Mouse (Mus musculus) erythroblast, embryonic 14.5 days (primary cell): ENCODE measurements around the gene Fubp1.

ENCODE experiments used
- GATA1 ChIP-seq: IDR thresholded peaks from 2 replicates; pipeline ENCODE4 v1.6.1; 2012; ENCODE audit warnings: low read length, inconsistent platforms, mixed read lengths
- TAL1 ChIP-seq: IDR thresholded peaks from 3 replicates; pipeline ENCODE4 v1.6.1; 2012; ENCODE audit warnings: low read length, inconsistent platforms, mixed read lengths

DNA sequence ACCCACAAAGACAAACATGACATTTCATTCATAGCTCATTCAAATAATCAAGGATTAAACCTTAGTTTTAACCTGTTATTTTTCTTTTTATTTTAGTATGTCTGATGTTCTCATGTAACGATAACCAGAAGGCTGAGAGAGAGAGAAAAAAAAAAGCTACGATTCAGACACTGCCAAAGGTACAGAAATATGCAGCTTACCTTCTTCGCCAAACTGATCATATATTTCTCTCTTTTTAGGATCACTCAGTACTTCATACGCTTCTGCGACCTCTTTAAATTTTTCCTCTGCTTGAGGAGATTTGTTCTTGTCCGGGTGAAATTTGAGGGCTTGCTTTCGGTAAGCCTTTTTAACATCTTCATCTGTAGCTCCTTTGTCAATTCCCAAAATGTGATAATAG, 17.0 kb upstream of the Fubp1 start:
- TF ChIP-seq GATA1 = no peak
- TF ChIP-seq TAL1 = no peak
